31 mouse cellular contexts compared by ENCODE assay signal in the genomic region with DNA sequence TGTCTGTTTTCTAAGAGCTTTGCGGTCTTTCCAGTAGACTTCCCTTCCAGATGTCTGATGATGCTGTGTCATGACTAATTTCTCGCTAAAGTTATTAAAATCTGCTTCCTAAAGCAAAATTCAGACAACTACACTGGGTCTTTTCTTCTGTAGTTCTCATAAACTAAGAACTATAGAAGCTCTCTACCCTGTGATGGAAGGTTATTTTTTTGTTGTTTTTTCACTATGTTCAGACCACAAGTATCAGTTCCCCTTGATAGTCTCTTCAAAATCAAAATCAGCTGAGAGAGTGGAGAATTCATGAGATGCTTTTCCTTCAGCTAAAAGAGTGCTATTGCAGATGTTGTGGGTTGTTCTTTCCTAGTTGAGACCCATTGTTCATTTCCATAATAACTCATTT.
DNase-seq lines count a peak whose midpoint lies in the region; ATAC-seq and TF ChIP-seq lines count a peak whose summit lies in the region.
"Had no signal": no experiment of that assay in that cellular context is flagged by ENCODE, and none has a peak within 500 bp of the region (broad histone marks: within the 10 kb centered on the region; RNA-seq: fewer than 3 reads in every experiment).

No protein-coding gene starts in this region.

- H3K9ac ChIP-seq in CH12.LX (ENCODE audit: insufficient read depth, low read depth), result no peak overlapping the region
- no peak overlapping the region for H3K9ac ChIP-seq in intestine, embryonic 16.5 days (ENCODE audit: low read depth, low read length)
- H3K9ac ChIP-seq: embryonic facial prominence, embryonic 15.5 days; forebrain, embryonic 12.5 days; heart, embryonic 13.5 days; hindbrain, embryonic 14.5 days; limb, embryonic 15.5 days; neural tube, embryonic 15.5 days had no signal

- no peak for TF ChIP-seq CTCF in kidney, adult 2 months (conservative IDR thresholded peaks at IDR 0.05; ENCODE audit: insufficient read depth, insufficient read length, low read depth, low read length)
- no peak for TF ChIP-seq CTCF in CH12.LX (conservative IDR thresholded peaks at IDR 0.05 in 1 of 2, IDR thresholded peaks at IDR 0.05 in 1 of 2; ENCODE audit: low read depth in 2 of 2, low read length in 2 of 2)

- H3K27me3 ChIP-seq in kidney, adult 2 months (replicated peaks; ENCODE audit: control insufficient read depth, insufficient read depth, low read length), result no peaks in the 10 kb centered on the region
- no peaks in the 10 kb centered on the region for H3K27me3 ChIP-seq in CH12.LX (replicated peaks)
- no peaks in the 10 kb centered on the region for H3K27me3 ChIP-seq in splenic B cell, adult 2 months (ENCODE audit: control insufficient read depth, insufficient read depth, low read length, poor library complexity, severe bottlenecking)
- H3K27me3 ChIP-seq in intestine, embryonic 16.5 days (replicated peaks; ENCODE audit: control insufficient read depth, insufficient read depth, low read length), result no peaks in the 10 kb centered on the region
- H3K27me3 ChIP-seq: embryonic facial prominence, embryonic 15.5 days; forebrain, embryonic 12.5 days; heart, embryonic 13.5 days; limb, embryonic 15.5 days; neural tube, embryonic 15.5 days had no signal

- no peak for ATAC-seq in cerebellum, adult (ENCODE audit: insufficient number of reproducible peaks, low FRiP score, low TSS enrichment)
- no peak for ATAC-seq in intestine, embryonic 16.5 days

- DNase-seq in kidney, adult 2 months, result peak; percentile 4
- DNase-seq in kidney, postnatal 25 days, result no peak
- peak; percentile 85 for DNase-seq in CH12.LX (ENCODE audit: extremely low read depth)
- peak; percentile 61 for DNase-seq in splenic B cell, adult 2 months (ENCODE audit: low read depth, low spot score)
- DNase-seq: adrenal gland, postnatal 14 days; cerebellum, adult 18-20 months; cerebellum, postnatal 10 days; gastrocnemius, postnatal 25 days; heart, adult 2 months; heart, postnatal 10 days; kidney, adult 8-10 months; kidney, postnatal 10 days; layer of hippocampus, adult 9-11 months; lung, postnatal 36 days; midbrain, embryonic 14.5 days; right cerebral cortex, adult 18-20 months; right cerebral cortex, postnatal 4 days; thymus, adult 18-20 months; thymus, postnatal 25 days had no signal

- H3K4me1 ChIP-seq in kidney, adult 2 months (ENCODE audit: control insufficient read depth, insufficient read depth, low read length), result no peaks in the 10 kb centered on the region
- H3K4me1 ChIP-seq in CH12.LX (ENCODE audit: control insufficient read depth in 1 of 2, insufficient read depth in 2 of 2), result peaks cover 0 to 21% of the 10 kb centered on the region in 2 experiments; a peak in 2 of 4 replicates
- no peaks in the 10 kb centered on the region for H3K4me1 ChIP-seq in intestine, embryonic 16.5 days (ENCODE audit: control insufficient read depth, insufficient read depth, low read length)
- H3K4me1 ChIP-seq: embryonic facial prominence, embryonic 10.5 days; embryonic facial prominence, embryonic 15.5 days; forebrain, embryonic 12.5 days; heart, embryonic 13.5 days; limb, embryonic 10.5 days; limb, embryonic 15.5 days; neural tube, embryonic 15.5 days had no signal

- H3K4me3 ChIP-seq in kidney, adult 2 months (ENCODE audit: insufficient read depth, low read depth, low read length), result no peak overlapping the region
- H3K4me3 ChIP-seq in CH12.LX (replicated peaks in 1 of 3; ENCODE audit: low read depth in 2 of 3, low read length in 2 of 3, poor library complexity in 1 of 3) (no peak overlapping the region), macrophage (ENCODE audit: inconsistent target) (no peak overlapping the region)
- no peak overlapping the region for H3K4me3 ChIP-seq in intestine, embryonic 16.5 days (ENCODE audit: low read length)
- H3K4me3 ChIP-seq: embryonic facial prominence, embryonic 10.5 days; embryonic facial prominence, embryonic 15.5 days; forebrain, embryonic 12.5 days; heart, adult 2 months; heart, embryonic 13.5 days; limb, embryonic 10.5 days; limb, embryonic 15.5 days; neural tube, embryonic 15.5 days had no signal

- H3K4me2 ChIP-seq in CH12.LX (ENCODE audit: insufficient read depth, low read depth, poor library complexity, severe bottlenecking), result no peak overlapping the region
- no peak overlapping the region for H3K4me2 ChIP-seq in intestine, embryonic 16.5 days (ENCODE audit: low read depth, low read length)
- H3K4me2 ChIP-seq: embryonic facial prominence, embryonic 15.5 days; forebrain, embryonic 12.5 days; heart, embryonic 13.5 days; hindbrain, embryonic 14.5 days; limb, embryonic 15.5 days; neural tube, embryonic 15.5 days had no signal

- in situ Hi-C loops in CH12.LX (cut with MboI; ENCODE audit: low pct_ligation_motif_present, low pct_unique_long_range_greater_than_20kb, low sequenced_read_pairs), result no loop called here

- H3K79me2 ChIP-seq in CH12.LX (replicated peaks; ENCODE audit: control insufficient read depth, extremely low read depth, insufficient read depth, poor library complexity, severe bottlenecking) (no peaks in the 10 kb centered on the region), macrophage (ENCODE audit: inconsistent target) (no peaks in the 10 kb centered on the region)

- 75% methylated on average over 2 of the region's 2 CpGs for WGBS in kidney, adult 2 months
- 55% methylated on average over 2 of the region's 2 CpGs for WGBS in macrophage (ENCODE audit: missing documents)
- 88% methylated on average over 2 of the region's 2 CpGs for WGBS in intestine, embryonic 16.5 days

- TF ChIP-seq EP300 in CH12.LX (IDR thresholded peaks at IDR 0.05; ENCODE audit: low read length), result peak; percentile 93

- no peak for TF ChIP-seq RAD21 in CH12.LX (IDR thresholded peaks at IDR 0.05; ENCODE audit: low read depth, low read length)

- no peak for TF ChIP-seq POLR2A in kidney, adult 2 months (IDR thresholded peaks at IDR 0.05; ENCODE audit: low read depth, low read length)
- no peak for TF ChIP-seq POLR2A in CH12.LX (IDR thresholded peaks at IDR 0.05; ENCODE audit: low read depth, low read length)

- no peaks in the 10 kb centered on the region for H3K9me3 ChIP-seq in CH12.LX (replicated peaks; ENCODE audit: low read length)
- no peaks in the 10 kb centered on the region for H3K9me3 ChIP-seq in intestine, embryonic 16.5 days (ENCODE audit: control insufficient read depth, low read length)
- H3K9me3 ChIP-seq: embryonic facial prominence, embryonic 10.5 days; embryonic facial prominence, embryonic 15.5 days; forebrain, embryonic 12.5 days; heart, embryonic 13.5 days; limb, embryonic 10.5 days; limb, embryonic 15.5 days; neural tube, embryonic 15.5 days had no signal

- dilution Hi-C loops in CH12.LX (cut with MboI; ENCODE audit: extremely low pct_ligation_motif_present, extremely low pct_unique_long_range_greater_than_20kb, low sequenced_read_pairs), result no loop called here

- no peaks in the 10 kb centered on the region for H3K36me3 ChIP-seq in kidney, adult 2 months (ENCODE audit: control insufficient read depth, insufficient read depth, low read length)
- H3K36me3 ChIP-seq in CH12.LX (replicated peaks in 1 of 2; ENCODE audit: control insufficient read depth in 1 of 2, insufficient read depth in 1 of 2, low read length in 1 of 2) (no peaks in the 10 kb centered on the region), macrophage (ENCODE audit: inconsistent target) (no peaks in the 10 kb centered on the region)
- H3K36me3 ChIP-seq in splenic B cell, adult 2 months (ENCODE audit: control insufficient read depth, insufficient read depth, low read length, poor library complexity, severe bottlenecking), result no peaks in the 10 kb centered on the region
- no peaks in the 10 kb centered on the region for H3K36me3 ChIP-seq in intestine, embryonic 16.5 days (ENCODE audit: control insufficient read depth, insufficient read depth, low read length)
- H3K36me3 ChIP-seq: embryonic facial prominence, embryonic 10.5 days; embryonic facial prominence, embryonic 15.5 days; forebrain, embryonic 12.5 days; heart, embryonic 13.5 days; limb, embryonic 10.5 days; limb, embryonic 15.5 days; neural tube, embryonic 15.5 days had no signal

- no peak overlapping the region for H3K27ac ChIP-seq in kidney, adult 2 months (ENCODE audit: insufficient read depth, low read depth, low read length)
- no peak overlapping the region for H3K27ac ChIP-seq in CH12.LX (ENCODE audit: insufficient read depth, low read depth)
- H3K27ac ChIP-seq in macrophage, result peak overlapping the region; percentile 31
- no peak overlapping the region for H3K27ac ChIP-seq in intestine, embryonic 16.5 days (ENCODE audit: low read length)
- H3K27ac ChIP-seq: embryonic facial prominence, embryonic 10.5 days; embryonic facial prominence, embryonic 15.5 days; forebrain, embryonic 12.5 days; heart, adult 2 months; heart, embryonic 13.5 days; hindbrain, embryonic 14.5 days; limb, embryonic 10.5 days; limb, embryonic 15.5 days; neural tube, embryonic 15.5 days; stomach, postnatal 0 days had no signal

TF ChIP-seq in CH12.LX, 34 proteins besides CTCF, POLR2A, EP300 and RAD21:
- no peak for TF ChIP-seq UBTF (IDR thresholded peaks at IDR 0.05; ENCODE audit: low read depth, low read length)
- TF ChIP-seq JUND (conservative IDR thresholded peaks at IDR 0.05; ENCODE audit: low read depth, low read length), result peak; percentile 60; the same call in 1 of the 2 replicates
- TF ChIP-seq TBP (conservative IDR thresholded peaks at IDR 0.05; ENCODE audit: low read depth, low read length), result 0 out of 2 replicates have a peak, but pooled peaks have one; percentile 36
- peak; percentile 90 for TF ChIP-seq ETS1 (conservative IDR thresholded peaks at IDR 0.05; ENCODE audit: low read depth, low read length)
- TF ChIP-seq SMC3 (IDR thresholded peaks at IDR 0.05; ENCODE audit: low read depth, low read length), result peak; percentile 19; the same call in 1 of the 2 replicates
- TF ChIP-seq IRF4 (IDR thresholded peaks at IDR 0.05; ENCODE audit: low read depth, low read length), result peak; percentile 89
- no peak for TF ChIP-seq USF1 (IDR thresholded peaks at IDR 0.05; ENCODE audit: low read depth, low read length)
- TF ChIP-seq TCF12 (IDR thresholded peaks at IDR 0.05; ENCODE audit: low read depth, low read length), result peak; percentile 43; the same call in 1 of the 2 replicates
- 0 out of 2 replicates have a peak, but pooled peaks have one; percentile 20 for TF ChIP-seq RCOR1 (conservative IDR thresholded peaks at IDR 0.05; ENCODE audit: low read depth, low read length)
- TF ChIP-seq USF2 (conservative IDR thresholded peaks at IDR 0.05; ENCODE audit: low read depth, low read length), result no peak
- TF ChIP-seq JUN (IDR thresholded peaks at IDR 0.05; ENCODE audit: insufficient read depth, low read depth, low read length), result peak; percentile 44; the same call in 1 of the 2 replicates
- TF ChIP-seq MAFK (IDR thresholded peaks at IDR 0.05; ENCODE audit: insufficient replicate concordance, low read length), result 0 out of 2 replicates have a peak, but pooled peaks have one; percentile 49
- TF ChIP-seq ZNF384 (IDR thresholded peaks at IDR 0.05; ENCODE audit: low read depth, low read length), result peak; percentile 79
- TF ChIP-seq BHLHE40 (IDR thresholded peaks at IDR 0.05; ENCODE audit: low read depth, low read length), result peak; percentile 44; the same call in 1 of the 2 replicates

Comparison
In these comparisons a context has a peak if more than half of its experiments do, and no peak if none do; other contexts are left out.
1. DNase-seq: peak in kidney, adult 2 months (single experiment), CH12.LX (single experiment) and splenic B cell, adult 2 months (single experiment); none in kidney, postnatal 25 days (0 of 2).